Mouse (Mus musculus): ENCODE results near the gene Gna15. TPM values are rescaled to one million over a fixed set of nuclear protein-coding genes. Genes with fewer than 3 reads are reported as not detected.

The Gna15 gene
- polyA plus RNA-seq (2014; fragmentation: Nextera tagmentation; extraction: Ambion mirVana), result 2.5 and 3.4 TPM in 2 replicates

GRCm38 (mm10) chr10:81524051-81524605, at the start of gene Gna15:
Gene Gna15, minus strand, starts transcription at chr10:81524225.
- Histone ChIP-seq H3K4me2 (peak within 1 kb of the TSS; percentile 63), H3K36me3 (ENCODE audit: control insufficient read depth, insufficient read depth, low read length) (no peaks in the 10 kb centered on the region), H3K27ac (ENCODE audit: low read depth, low read length) (peak within 1 kb of the TSS; percentile 37), H3K4me3 (ENCODE audit: low read depth, low read length) (peak within 1 kb of the TSS; percentile 31), H3K4me1 (ENCODE audit: control insufficient read depth, insufficient read depth, low read length) (peaks cover 13% of the 10 kb centered on the region), H3K27me3 (ENCODE audit: control insufficient read depth, insufficient read depth, low read length) (no peaks in the 10 kb centered on the region), H3K9ac (ENCODE audit: low read depth, low read length) (peak within 1 kb of the TSS; percentile 58; the same call in 1 of the 2 replicates), H3K9me3 (replicated peaks; ENCODE audit: control insufficient read depth, low read length) (no peaks in the 10 kb centered on the region)
- 6% methylated on average over 6 of the region's 9 CpGs for WGBS (ENCODE audit: insufficient replicate concordance)
- peak; percentile 41 for ATAC-seq (replicated peaks; ENCODE audit: insufficient number of reproducible peaks, low FRiP score, low TSS enrichment)

DNA sequence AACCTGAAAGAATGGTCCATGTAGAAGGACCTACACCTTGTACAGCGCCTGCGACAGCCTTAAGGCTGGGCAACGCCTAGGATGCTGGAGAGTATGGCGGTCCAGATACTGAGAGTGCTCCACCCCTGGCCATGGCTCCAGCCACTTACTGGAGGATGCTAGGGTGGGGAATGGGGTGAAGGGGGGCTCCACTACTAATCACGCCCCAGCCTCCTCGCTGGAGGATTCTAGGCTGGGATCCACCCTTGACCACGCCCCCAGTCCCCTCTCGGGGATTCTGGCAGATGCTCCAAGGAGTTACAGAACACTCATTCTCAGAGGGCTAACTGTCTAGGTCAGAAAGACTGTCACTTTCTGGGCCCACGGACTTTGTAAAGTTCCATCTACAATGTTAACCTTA, 49.0 kb upstream of the Gna15 start:
- WGBS (ENCODE audit: insufficient replicate concordance), result 13% methylated on average over 9 of the region's 9 CpGs
- Histone ChIP-seq H3K36me3 (ENCODE audit: control insufficient read depth, insufficient read depth, low read length) (no peaks in the 10 kb centered on the region), H3K4me3 (ENCODE audit: low read depth, low read length) (no peak overlapping the region), H3K27ac (ENCODE audit: low read depth, low read length) (no peak overlapping the region), H3K27me3 (ENCODE audit: control insufficient read depth, insufficient read depth, low read length) (peaks cover 19% of the 10 kb centered on the region), H3K4me2 (0 out of 2 replicates have a peak overlapping the region, but pooled peaks have one; percentile 84), H3K4me1 (ENCODE audit: control insufficient read depth, insufficient read depth, low read length) (peaks cover 48% of the 10 kb centered on the region), H3K9ac (ENCODE audit: low read depth, low read length) (no peak overlapping the region), H3K9me3 (replicated peaks; ENCODE audit: control insufficient read depth, low read length) (no peaks in the 10 kb centered on the region)
- ATAC-seq (replicated peaks; ENCODE audit: insufficient number of reproducible peaks, low FRiP score, low TSS enrichment), result no peak

DNA sequence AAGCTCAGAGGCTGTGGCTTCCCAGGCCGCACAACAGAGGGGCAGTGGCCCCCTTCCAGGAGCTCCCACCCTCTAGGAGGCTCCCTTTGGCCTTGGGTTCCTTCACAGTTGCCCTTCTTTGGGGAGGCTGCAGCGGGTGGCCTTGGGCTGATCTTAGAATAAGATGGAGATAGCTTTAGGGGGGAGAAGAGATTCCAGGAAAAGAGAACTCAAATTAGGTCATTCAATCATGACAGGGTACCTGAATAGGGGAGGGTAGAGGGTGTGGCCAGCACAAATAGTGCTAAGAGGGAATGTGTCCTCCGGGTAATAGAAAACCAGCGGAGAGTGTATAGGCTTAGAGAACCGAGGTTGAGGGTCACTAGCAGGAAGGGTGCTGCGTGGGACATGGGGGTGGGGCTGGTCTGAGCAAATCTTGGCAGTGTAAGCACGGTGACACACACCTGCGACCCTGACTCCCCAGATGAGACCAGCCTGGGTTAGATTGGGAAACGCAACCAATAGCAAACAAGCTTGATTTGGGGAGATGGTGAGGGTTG, 48.2 kb upstream of the Gna15 start:
- WGBS (ENCODE audit: insufficient replicate concordance), result 8% methylated on average over 9 of the region's 9 CpGs
- Histone ChIP-seq H3K4me2 (peak overlapping the region; percentile 84), H3K9ac (ENCODE audit: low read depth, low read length) (peak overlapping the region; percentile 17; the same call in 1 of the 2 replicates), H3K4me3 (ENCODE audit: low read depth, low read length) (peak overlapping the region; percentile 50), H3K9me3 (replicated peaks; ENCODE audit: control insufficient read depth, low read length) (no peaks in the 10 kb centered on the region), H3K4me1 (ENCODE audit: control insufficient read depth, insufficient read depth, low read length) (peaks cover 53% of the 10 kb centered on the region), H3K27ac (ENCODE audit: low read depth, low read length) (peak overlapping the region; percentile 4), H3K36me3 (ENCODE audit: control insufficient read depth, insufficient read depth, low read length) (no peaks in the 10 kb centered on the region), H3K27me3 (ENCODE audit: control insufficient read depth, insufficient read depth, low read length) (peaks cover 19% of the 10 kb centered on the region)
- no peak for ATAC-seq (replicated peaks; ENCODE audit: insufficient number of reproducible peaks, low FRiP score, low TSS enrichment)

DNA sequence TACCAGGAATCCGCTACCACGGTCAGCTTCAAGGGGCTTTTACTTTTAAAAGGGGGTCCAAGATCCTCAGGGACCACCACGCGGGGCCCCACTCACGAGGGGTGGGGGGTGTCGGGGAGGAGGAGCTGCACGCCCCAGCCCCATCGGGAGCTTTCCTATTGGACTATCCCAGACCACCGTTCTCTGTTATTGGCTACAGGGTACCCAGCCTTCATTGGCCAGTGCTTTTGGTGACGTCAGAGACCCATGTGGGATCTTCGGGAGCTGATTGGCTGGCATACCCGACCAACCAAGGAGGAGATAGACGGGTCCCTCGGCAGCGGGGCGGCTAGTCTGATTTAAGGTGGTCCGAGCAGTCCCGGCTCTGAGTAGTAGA, 47.5 kb upstream of the Gna15 start:
- Histone ChIP-seq H3K9me3 (replicated peaks; ENCODE audit: control insufficient read depth, low read length) (no peaks in the 10 kb centered on the region), H3K27me3 (ENCODE audit: control insufficient read depth, insufficient read depth, low read length) (peaks cover 17% of the 10 kb centered on the region; the same call in 1 of the 2 replicates), H3K4me1 (ENCODE audit: control insufficient read depth, insufficient read depth, low read length) (peaks cover 53% of the 10 kb centered on the region), H3K4me2 (peak overlapping the region; percentile 84), H3K4me3 (ENCODE audit: low read depth, low read length) (peak overlapping the region; percentile 50), H3K36me3 (ENCODE audit: control insufficient read depth, insufficient read depth, low read length) (peaks cover 2% of the 10 kb centered on the region), H3K27ac (ENCODE audit: low read depth, low read length) (peak overlapping the region; percentile 94), H3K9ac (ENCODE audit: low read depth, low read length) (peak overlapping the region; percentile 66; the same call in 1 of the 2 replicates)
- ATAC-seq (replicated peaks; ENCODE audit: insufficient number of reproducible peaks, low FRiP score, low TSS enrichment), result peak; percentile 89
- WGBS (ENCODE audit: insufficient replicate concordance), result under 1% methylated on average over 18 of the region's 18 CpGs

- ATAC-seq (replicated peaks; ENCODE audit: insufficient number of reproducible peaks, low FRiP score, low TSS enrichment), result peak; percentile 58
- H3K27me3 ChIP-seq (ENCODE audit: control insufficient read depth, insufficient read depth, low read length), result peaks cover 16% of the 10 kb centered on the region; the same call in 1 of the 2 replicates
- H3K4me2 ChIP-seq, result peak overlapping the region; percentile 84
- H3K36me3 ChIP-seq (ENCODE audit: control insufficient read depth, insufficient read depth, low read length), result peaks cover 5% of the 10 kb centered on the region
- peaks cover 49% of the 10 kb centered on the region for H3K4me1 ChIP-seq (ENCODE audit: control insufficient read depth, insufficient read depth, low read length)
- H3K9me3 ChIP-seq (replicated peaks; ENCODE audit: control insufficient read depth, low read length), result no peaks in the 10 kb centered on the region
- peak overlapping the region; percentile 66; the same call in 1 of the 2 replicates for H3K9ac ChIP-seq (ENCODE audit: low read depth, low read length)
- peak overlapping the region; percentile 94 for H3K27ac ChIP-seq (ENCODE audit: low read depth, low read length)
- WGBS (ENCODE audit: insufficient replicate concordance), result under 1% methylated on average over 32 of the region's 34 CpGs
- peak overlapping the region; percentile 50 for H3K4me3 ChIP-seq (ENCODE audit: low read depth, low read length)
Measured at GRCm38 (mm10) chr10:81570831-81571500, 46.9 kb upstream of the Gna15 start.

DNA sequence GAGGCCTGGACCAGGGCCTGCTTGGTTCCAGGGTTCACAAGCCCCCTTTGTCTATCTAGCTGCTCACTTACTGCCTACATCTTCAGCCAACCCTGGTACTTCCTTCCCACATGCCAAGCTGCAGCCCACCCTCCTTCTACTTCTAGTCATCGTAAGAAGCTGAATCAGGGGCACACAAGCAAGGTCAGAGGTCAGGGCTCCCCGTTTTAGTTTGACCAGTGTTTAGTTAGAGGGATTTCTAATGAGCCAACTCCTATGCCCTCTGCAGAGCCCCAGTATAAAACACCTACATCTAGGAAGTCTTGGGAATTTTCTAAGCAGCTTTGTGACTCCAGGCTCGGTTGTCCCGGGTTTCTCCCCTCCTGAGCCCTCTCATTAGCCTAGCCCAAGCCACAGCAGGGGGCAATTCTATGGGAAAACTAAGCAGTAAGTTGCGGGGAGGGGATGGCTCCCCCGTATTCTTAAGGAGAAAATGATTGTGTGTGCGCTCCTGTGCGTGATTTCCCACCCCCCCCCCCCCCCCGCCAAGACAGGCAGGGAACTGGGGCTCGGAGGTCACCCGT, 46.3 kb upstream of the Gna15 start:
- Histone ChIP-seq H3K27me3 (ENCODE audit: control insufficient read depth, insufficient read depth, low read length) (peaks cover 15% of the 10 kb centered on the region; the same call in 1 of the 2 replicates), H3K4me1 (ENCODE audit: control insufficient read depth, insufficient read depth, low read length) (peaks cover 48% of the 10 kb centered on the region), H3K36me3 (ENCODE audit: control insufficient read depth, insufficient read depth, low read length) (peaks cover 12% of the 10 kb centered on the region), H3K9ac (ENCODE audit: low read depth, low read length) (peak overlapping the region; percentile 66; the same call in 1 of the 2 replicates), H3K4me2 (peak overlapping the region; percentile 84), H3K4me3 (ENCODE audit: low read depth, low read length) (peak overlapping the region; percentile 50), H3K27ac (ENCODE audit: low read depth, low read length) (peak overlapping the region; percentile 94), H3K9me3 (replicated peaks; ENCODE audit: control insufficient read depth, low read length) (no peaks in the 10 kb centered on the region)
- ATAC-seq (replicated peaks; ENCODE audit: insufficient number of reproducible peaks, low FRiP score, low TSS enrichment), result no peak
- 4% methylated on average over 8 of the region's 11 CpGs for WGBS (ENCODE audit: insufficient replicate concordance)

DNA sequence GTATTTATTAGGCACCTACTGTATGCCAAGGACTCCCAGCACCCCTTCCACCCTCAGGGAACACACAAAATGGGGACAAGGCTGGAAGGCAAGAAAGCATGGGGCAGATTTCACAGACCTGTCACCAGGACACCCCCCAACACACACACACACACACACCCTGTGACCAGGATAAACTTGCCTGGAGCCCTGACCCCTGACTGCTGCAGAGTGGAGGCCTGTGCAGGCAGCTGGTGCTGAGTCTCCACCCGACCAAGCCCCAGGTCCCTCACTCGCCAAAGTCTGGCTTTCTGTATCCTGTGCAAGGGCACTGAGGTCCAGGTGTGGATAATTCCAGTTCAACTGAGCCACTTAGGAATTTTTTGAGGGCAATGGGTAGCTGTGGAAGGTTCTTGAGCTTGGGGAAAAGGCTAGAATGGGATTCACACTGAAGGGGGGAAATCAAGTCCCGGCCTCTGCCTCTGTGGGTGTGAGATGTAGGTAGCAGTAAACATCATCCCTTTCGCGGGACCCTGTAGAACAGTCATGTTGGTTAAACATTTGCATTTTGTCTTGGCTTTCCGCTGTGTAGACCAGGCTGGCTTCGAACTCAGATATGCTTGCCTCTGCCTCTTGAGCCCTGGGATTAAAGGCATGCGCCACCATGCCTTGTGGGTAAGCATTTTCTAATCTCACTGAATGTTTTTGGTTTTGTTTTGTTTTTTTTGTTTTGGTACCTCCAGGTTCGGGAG, 45.6 kb upstream of the Gna15 start:
- Histone ChIP-seq H3K27me3 (ENCODE audit: control insufficient read depth, insufficient read depth, low read length) (peaks cover 15% of the 10 kb centered on the region; the same call in 1 of the 2 replicates), H3K36me3 (ENCODE audit: control insufficient read depth, insufficient read depth, low read length) (peaks cover 16% of the 10 kb centered on the region), H3K4me1 (ENCODE audit: control insufficient read depth, insufficient read depth, low read length) (peaks cover 52% of the 10 kb centered on the region), H3K9me3 (replicated peaks; ENCODE audit: control insufficient read depth, low read length) (no peaks in the 10 kb centered on the region), H3K9ac (ENCODE audit: low read depth, low read length) (no peak overlapping the region), H3K27ac (ENCODE audit: low read depth, low read length) (peak overlapping the region; percentile 94), H3K4me2 (no peak overlapping the region), H3K4me3 (ENCODE audit: low read depth, low read length) (no peak overlapping the region)
- no peak for ATAC-seq (replicated peaks; ENCODE audit: insufficient number of reproducible peaks, low FRiP score, low TSS enrichment)
- 57% methylated on average over 9 of the region's 9 CpGs for WGBS (ENCODE audit: insufficient replicate concordance)
